In the genomic region with DNA sequence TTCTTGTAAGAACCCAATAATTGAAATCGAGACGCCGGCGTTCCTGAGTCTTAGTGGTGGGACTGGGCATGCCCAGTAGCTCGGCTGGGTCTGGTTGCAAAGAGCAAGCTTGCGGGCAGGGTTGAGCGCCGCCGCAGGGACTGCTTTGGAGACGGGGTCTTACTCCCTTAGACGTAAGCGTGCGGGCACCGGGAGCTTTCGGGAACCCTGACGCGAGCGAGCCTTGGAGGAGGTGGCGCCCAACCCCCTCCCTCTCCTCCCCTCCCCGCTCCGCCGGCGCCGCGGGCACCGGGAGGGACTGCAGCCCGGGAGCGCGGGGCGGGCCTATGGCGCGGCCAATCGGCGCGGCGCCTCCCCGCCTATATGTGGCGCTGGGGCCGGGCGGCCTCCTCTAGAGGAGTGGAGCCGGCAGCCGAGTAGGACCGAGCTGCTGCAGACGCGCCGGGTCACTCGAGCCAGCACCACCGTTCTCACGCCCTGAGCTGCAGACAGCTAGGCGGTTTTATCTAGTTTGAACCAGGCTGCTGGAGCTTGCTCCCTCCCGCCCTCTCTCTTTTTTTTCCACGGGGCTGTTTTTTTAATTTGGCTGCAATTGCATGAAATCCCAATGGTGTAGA, we compare ENCODE assay signal across 8 mouse cellular contexts. TPM values are rescaled to one million over a fixed set of nuclear protein-coding genes. Genes with fewer than 3 reads are reported as not detected.
DNase-seq lines count a peak whose midpoint lies in the region; ATAC-seq and TF ChIP-seq lines count a peak whose summit lies in the region.

No protein-coding gene starts in this region.

- no peaks in the 10 kb centered on the region for H3K9me3 ChIP-seq in heart, embryonic 11.5 days (replicated peaks; ENCODE audit: control insufficient read depth, low read length)
- no peaks in the 10 kb centered on the region for H3K9me3 ChIP-seq in kidney, embryonic 15.5 days (replicated peaks)

- H3K27me3 ChIP-seq in heart, embryonic 11.5 days (ENCODE audit: control insufficient read depth, insufficient read depth, low read length): no peaks in the 10 kb centered on the region
- no peaks in the 10 kb centered on the region for H3K27me3 ChIP-seq in kidney, embryonic 15.5 days

- DNase-seq in CD4-positive helper T cell, adult 2 months (ENCODE audit: low read depth, low spot score): peak; percentile 80
- DNase-seq in brain, embryonic 14.5 days (ENCODE audit: low read depth): peak; percentile 98
- DNase-seq in liver: peak; percentile 97
- DNase-seq in monocyte, adult 2 months (ENCODE audit: low read depth in 1 of 2, low spot score in 2 of 2): peak; percentile 46 to 61
- DNase-seq in spleen, postnatal 14 days (ENCODE audit: low spot score in 2 of 2): peak; percentile 88

- H3K9ac ChIP-seq in heart, embryonic 11.5 days (ENCODE audit: low read depth, low read length): peak overlapping the region; percentile 99
- H3K9ac ChIP-seq in kidney, embryonic 15.5 days: peak overlapping the region; percentile 73

- H3K4me3 ChIP-seq in heart, embryonic 11.5 days (ENCODE audit: low read depth, low read length): peak overlapping the region; percentile 89
- peak overlapping the region; percentile 57 for H3K4me3 ChIP-seq in kidney, embryonic 15.5 days (replicated peaks)

- peak overlapping the region; percentile 97 for H3K4me2 ChIP-seq in heart, embryonic 11.5 days
- peak overlapping the region; percentile 82 for H3K4me2 ChIP-seq in kidney, embryonic 15.5 days

- WGBS in heart, embryonic 11.5 days (ENCODE audit: insufficient replicate concordance): 0% methylated on average over 47 of the region's 52 CpGs
- WGBS in kidney, embryonic 15.5 days: under 1% methylated on average over 52 of the region's 52 CpGs

- peaks cover 18% of the 10 kb centered on the region for H3K4me1 ChIP-seq in heart, embryonic 11.5 days (ENCODE audit: control insufficient read depth, insufficient read depth, low read length)
- peaks cover 39% of the 10 kb centered on the region for H3K4me1 ChIP-seq in kidney, embryonic 15.5 days

- ATAC-seq in erythroblast, adult 5-6 weeks (replicated peaks; ENCODE audit: low FRiP score, poor library complexity, severe bottlenecking): peak; percentile 86
- peak; percentile 95 for ATAC-seq in heart, embryonic 11.5 days (replicated peaks; ENCODE audit: insufficient number of reproducible peaks, low FRiP score, low TSS enrichment)
- peak; percentile 95 for ATAC-seq in kidney, embryonic 15.5 days (replicated peaks; ENCODE audit: low FRiP score)

- H3K36me3 ChIP-seq in heart, embryonic 11.5 days (ENCODE audit: control insufficient read depth, insufficient read depth, low read length): peaks cover 15% of the 10 kb centered on the region
- H3K36me3 ChIP-seq in kidney, embryonic 15.5 days: peaks cover 24% of the 10 kb centered on the region

- TF ChIP-seq CTCF in brain, embryonic 14.5 days (IDR thresholded peaks at IDR 0.05; ENCODE audit: borderline replicate concordance, extremely low read depth, insufficient read depth, insufficient read length): peak; percentile 0; the same call in 1 of the 2 replicates

- H3K27ac ChIP-seq in heart, embryonic 11.5 days (ENCODE audit: low read depth, low read length): peak overlapping the region; percentile 100
- H3K27ac ChIP-seq in kidney, embryonic 15.5 days: peak overlapping the region; percentile 100

- peak; percentile 99 for TF ChIP-seq POLR2A in brain, embryonic 14.5 days (IDR thresholded peaks at IDR 0.05; ENCODE audit: borderline replicate concordance, extremely low read depth, insufficient read depth, insufficient read length, poor library complexity, severe bottlenecking)

RNA-seq across cellular contexts. Expression of gene Serp2, which starts 52.5 kb away (rescaled TPM):
- 115 and 121 TPM in 2 replicates for polyA plus RNA-seq in brain, embryonic 14.5 days (2012; rRNA removed)
- total RNA-seq in erythroblast, adult 5-6 weeks (2015; ENCODE audit: low replicate concordance): not detected in 2 replicates
- total RNA-seq in erythroblast, adult 5-6 weeks (2017; ENCODE audit: low replicate concordance): not detected in 2 replicates
- 24.4 TPM in 2 replicates for polyA plus RNA-seq in heart, embryonic 11.5 days (2014; fragmentation: Nextera tagmentation; extraction: Ambion mirVana)
- polyA plus RNA-seq in kidney, embryonic 15.5 days (2015; fragmentation: Nextera tagmentation; extraction: Ambion mirVana): 10.3 and 11.1 TPM in 2 replicates

Comparison
In these comparisons a context has a peak if more than half of its experiments do, and no peak if none do; other contexts are left out.
1. Peak in every context shown above with its lines: DNase-seq, ATAC-seq, H3K4me3 ChIP-seq and H3K27ac ChIP-seq.